Mouse (Mus musculus) limb, embryonic 10.5 days (tissue): ENCODE data around the gene Oscar. TPM values are rescaled to one million over a fixed set of nuclear protein-coding genes. Genes with fewer than 3 reads are reported as not detected.
"Not testable (repeated sequence)": the region's sequence is repeated elsewhere in the genome, so short reads cannot be mapped to it uniquely, and the experiment has no call there.

Experiments
- DNase-seq: peaks from one replicate; pipeline ENCODE4 v3.0.0-alpha.2; 2017; ENCODE audit warnings: low spot score
- H3K27ac ChIP-seq: fragments of 300-500 bp; sonication (generic); 2 replicates; pipeline ENCODE4 v1.5.1; 2016; ENCODE audit warnings: mild to moderate bottlenecking
- H3K27me3 ChIP-seq: fragments of 300-500 bp; sonication (generic); 2 replicates; pipeline ENCODE4 v1.6.1; 2016; ENCODE audit warnings: low read depth, mild to moderate bottlenecking; ENCODE audit not compliant: poor library complexity, severe bottlenecking
- H3K36me3 ChIP-seq: fragments of 300-500 bp; sonication (generic); 2 replicates; pipeline ENCODE4 v1.6.1; 2016; ENCODE audit warnings: mild to moderate bottlenecking, moderate library complexity
- H3K4me1 ChIP-seq: fragments of 300-500 bp; sonication (generic); 2 replicates; pipeline ENCODE4 v1.6.1; 2016
- H3K4me3 ChIP-seq: fragments of 300-500 bp; sonication (generic); 2 replicates; pipeline ENCODE4 v1.5.1; 2016; ENCODE audit warnings: mild to moderate bottlenecking, moderate library complexity
- H3K9me3 ChIP-seq: fragments of 300-500 bp; sonication (generic); replicated peaks from 2 replicates; pipeline ENCODE4 v1.6.1; 2016; ENCODE audit warnings: mild to moderate bottlenecking
- WGBS: fragments of 180-500 bp; shearing (Covaris S2); methylation state at CpG from one replicate; pipeline ENCODE4 v1.1.7; 2016; 5-methylcytosine and 5-hydroxymethylcytosine counted together
- polyA plus RNA-seq: library from polyadenylated mRNA; unstranded; fragments of >200 nt; fragmentation: Nextera tagmentation; extraction: Ambion mirVana; gene quantifications from 2 replicates; pipeline ENCODE4 v1.2.1, GENCODE M21; 2016

Oscar gene
- polyA plus RNA-seq, 1 experiment from 2014 or later: not detected

GRCm38 (mm10) chr7:3601119-3601518 is 14.8 kb downstream of the Oscar start:
- Histone ChIP-seq H3K36me3 (no peaks in the 10 kb centered on the region), H3K9me3 (no peaks in the 10 kb centered on the region), H3K27ac (no peak overlapping the region), H3K4me1 (no peaks in the 10 kb centered on the region), H3K4me3 (no peak overlapping the region), H3K27me3 (no peaks in the 10 kb centered on the region)
- DNase-seq: peak; percentile 70
- 21% methylated on average over 4 of the region's 4 CpGs for WGBS

GRCm38 (mm10) chr7:3597755-3598154 is 18.2 kb downstream of the Oscar start:
- H3K27me3 ChIP-seq, H3K4me1 ChIP-seq, H3K36me3 ChIP-seq, H3K4me3 ChIP-seq, DNase-seq, H3K9me3 ChIP-seq, H3K27ac ChIP-seq: not testable (repeated sequence)
- 76% methylated on average over 1 of the region's 1 CpGs for WGBS

- H3K27me3 ChIP-seq: no peaks in the 10 kb centered on the region
- no peak overlapping the region for H3K27ac ChIP-seq
- DNase-seq: no peak
- no peaks in the 10 kb centered on the region for H3K36me3 ChIP-seq
- H3K4me1 ChIP-seq: no peaks in the 10 kb centered on the region
- no peaks in the 10 kb centered on the region for H3K9me3 ChIP-seq
- 19% methylated on average over 9 of the region's 9 CpGs for WGBS
- H3K4me3 ChIP-seq: no peak overlapping the region
These were observed 20.8 kb downstream of the Oscar start for GRCm38 (mm10) chr7:3595146-3595545.

GRCm38 (mm10) chr7:3594686-3595085 is 21.3 kb downstream of the Oscar start:
- no peaks in the 10 kb centered on the region for H3K27me3 ChIP-seq
- no peak overlapping the region for H3K27ac ChIP-seq
- no peak for DNase-seq
- H3K36me3 ChIP-seq: no peaks in the 10 kb centered on the region
- no peaks in the 10 kb centered on the region for H3K4me1 ChIP-seq
- WGBS: 27% methylated on average over 5 of the region's 5 CpGs
- H3K9me3 ChIP-seq: no peaks in the 10 kb centered on the region
- no peak overlapping the region for H3K4me3 ChIP-seq

GRCm38 (mm10) chr7:3593855-3594254 is 22.1 kb downstream of the Oscar start:
- Histone ChIP-seq H3K27ac (no peak overlapping the region), H3K4me1 (no peaks in the 10 kb centered on the region), H3K36me3 (no peaks in the 10 kb centered on the region), H3K9me3 (no peaks in the 10 kb centered on the region), H3K4me3 (no peak overlapping the region), H3K27me3 (no peaks in the 10 kb centered on the region)
- DNase-seq: no peak

- Histone ChIP-seq H3K4me1 (no peaks in the 10 kb centered on the region), H3K9me3 (no peaks in the 10 kb centered on the region), H3K27ac (no peak overlapping the region), H3K27me3 (no peaks in the 10 kb centered on the region), H3K4me3 (no peak overlapping the region), H3K36me3 (no peaks in the 10 kb centered on the region)
- 71% methylated on average over 1 of the region's 1 CpGs for WGBS
- no peak for DNase-seq
These were observed 24.4 kb downstream of the Oscar start for GRCm38 (mm10) chr7:3591534-3591933.

GRCm38 (mm10) chr7:3590550-3590949 is 25.4 kb downstream of the Oscar start:
- no peak overlapping the region for H3K27ac ChIP-seq
- H3K4me3 ChIP-seq: no peak overlapping the region
- H3K4me1 ChIP-seq: no peaks in the 10 kb centered on the region
- no peaks in the 10 kb centered on the region for H3K9me3 ChIP-seq
- no peaks in the 10 kb centered on the region for H3K27me3 ChIP-seq
- DNase-seq: no peak
- no peaks in the 10 kb centered on the region for H3K36me3 ChIP-seq
- WGBS: 90% methylated on average over 3 of the region's 3 CpGs

GRCm38 (mm10) chr7:3587292-3587691 is 28.7 kb downstream of the Oscar start:
- no peaks in the 10 kb centered on the region for H3K4me1 ChIP-seq
- WGBS: 81% methylated on average over 1 of the region's 1 CpGs
- no peak overlapping the region for H3K4me3 ChIP-seq
- H3K9me3 ChIP-seq: no peaks in the 10 kb centered on the region
- H3K27ac ChIP-seq: no peak overlapping the region
- no peaks in the 10 kb centered on the region for H3K27me3 ChIP-seq
- no peak for DNase-seq
- H3K36me3 ChIP-seq: no peaks in the 10 kb centered on the region

GRCm38 (mm10) chr7:3586255-3586654 is 29.7 kb downstream of the Oscar start:
- Histone ChIP-seq H3K27ac (no peak overlapping the region), H3K36me3 (no peaks in the 10 kb centered on the region), H3K27me3 (no peaks in the 10 kb centered on the region), H3K4me1 (no peaks in the 10 kb centered on the region), H3K9me3 (no peaks in the 10 kb centered on the region), H3K4me3 (no peak overlapping the region)
- no peak for DNase-seq
- 6% methylated on average over 5 of the region's 5 CpGs for WGBS

- no peak for DNase-seq
- Histone ChIP-seq H3K9me3 (no peaks in the 10 kb centered on the region), H3K4me3 (no peak overlapping the region), H3K36me3 (no peaks in the 10 kb centered on the region), H3K27me3 (no peaks in the 10 kb centered on the region), H3K4me1 (no peaks in the 10 kb centered on the region), H3K27ac (no peak overlapping the region)
- WGBS: 13% methylated on average over 6 of the region's 6 CpGs
These were observed 30.2 kb downstream of the Oscar start for GRCm38 (mm10) chr7:3585763-3586162.

- no peaks in the 10 kb centered on the region for H3K4me1 ChIP-seq
- H3K4me3 ChIP-seq: no peak overlapping the region
- WGBS: 38% methylated on average over 2 of the region's 2 CpGs
- no peak overlapping the region for H3K27ac ChIP-seq
- no peaks in the 10 kb centered on the region for H3K9me3 ChIP-seq
- H3K36me3 ChIP-seq: no peaks in the 10 kb centered on the region
- H3K27me3 ChIP-seq: no peaks in the 10 kb centered on the region
- no peak for DNase-seq
These were observed 35.9 kb downstream of the Oscar start for GRCm38 (mm10) chr7:3580029-3580428.

- no peaks in the 10 kb centered on the region for H3K36me3 ChIP-seq
- H3K4me3 ChIP-seq: no peak overlapping the region
- H3K27ac ChIP-seq: no peak overlapping the region
- H3K4me1 ChIP-seq: no peaks in the 10 kb centered on the region
- no peaks in the 10 kb centered on the region for H3K27me3 ChIP-seq
- H3K9me3 ChIP-seq: no peaks in the 10 kb centered on the region
- DNase-seq: no peak
- 66% methylated on average over 6 of the region's 6 CpGs for WGBS
These were observed 36.9 kb downstream of the Oscar start for GRCm38 (mm10) chr7:3578952-3579546.

- Histone ChIP-seq H3K4me1 (no peaks in the 10 kb centered on the region), H3K27me3 (no peaks in the 10 kb centered on the region), H3K4me3 (no peak overlapping the region), H3K9me3 (no peaks in the 10 kb centered on the region), H3K36me3 (no peaks in the 10 kb centered on the region), H3K27ac (no peak overlapping the region)
- DNase-seq: no peak
- WGBS: 86% methylated on average over 2 of the region's 2 CpGs
These were observed 37.8 kb downstream of the Oscar start for GRCm38 (mm10) chr7:3578196-3578595.
